Mouse (Mus musculus) CH12.LX (cell line): ENCODE measurements at regions not wholly inside any gene's neighbourhood (a gene's known extent, or its start where the extent isn't known, plus 50 kb on each side); places are given as distances from the start of the nearest gene placed in this dataset.

ENCODE experiments used
- CTCF ChIP-seq, 2 experiments: IDR thresholded peaks in 1 of 2; conservative IDR thresholded peaks in 1 of 2; 2 replicates each; pipeline ENCODE4 v1.5.1; 2011 to 2012; ENCODE audit warnings: low read depth in 2 of 2, low read length in 2 of 2, improper control_type of control experiment in 1 of 2, inconsistent platforms in 1 of 2, mild to moderate bottlenecking in 1 of 2, moderate library complexity in 1 of 2
- EP300 ChIP-seq: IDR thresholded peaks from 2 replicates; pipeline ENCODE4 v1.6.1; 2011; ENCODE audit warnings: low read length, improper control_type of control experiment
- MAFK ChIP-seq: IDR thresholded peaks from 2 replicates; pipeline ENCODE4 v1.6.1; 2011; ENCODE audit warnings: low read length, improper control_type of control experiment; ENCODE audit not compliant: insufficient replicate concordance
- MAX ChIP-seq: IDR thresholded peaks from 2 replicates; pipeline ENCODE4 v1.6.1; 2011; ENCODE audit warnings: low read length, improper control_type of control experiment
- MYC ChIP-seq: IDR thresholded peaks from 2 replicates; pipeline ENCODE4 v1.6.1; 2011; ENCODE audit warnings: low read depth, mild to moderate bottlenecking, improper control_type of control experiment, low read length
- POLR2A ChIP-seq: IDR thresholded peaks from 2 replicates; pipeline ENCODE4 v1.6.1; 2011; ENCODE audit warnings: low read depth, mild to moderate bottlenecking, improper control_type of control experiment, low read length
- SIN3A ChIP-seq: IDR thresholded peaks from 2 replicates; pipeline ENCODE4 v1.6.1; 2012; ENCODE audit warnings: low read length, improper control_type of control experiment, inconsistent platforms
- ZNF384 ChIP-seq: IDR thresholded peaks from 2 replicates; pipeline ENCODE4 v1.6.1; 2012; ENCODE audit warnings: low read depth, low read length, improper control_type of control experiment, inconsistent platforms

DNA sequence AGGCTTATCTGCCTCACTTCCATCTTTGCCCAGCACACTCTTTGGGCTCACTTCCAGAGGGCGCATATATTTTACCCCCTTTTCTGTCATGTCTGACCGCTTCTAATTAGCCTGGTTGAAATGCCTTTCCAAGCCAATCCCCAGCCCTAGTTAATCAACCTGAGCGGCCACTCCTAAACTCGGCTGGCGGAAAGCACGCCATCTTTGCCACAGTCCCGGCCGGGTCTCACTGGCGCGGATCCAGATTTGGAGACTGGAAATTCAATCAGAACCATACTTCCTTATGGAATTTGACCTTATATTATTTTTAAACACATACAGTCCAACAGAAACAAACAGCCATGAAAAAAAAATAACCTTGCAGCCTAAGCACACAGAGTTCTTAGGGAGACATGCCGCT lies 94.2 kb downstream of the Tbx4 start:
- TF ChIP-seq POLR2A: no peak
- no peak for TF ChIP-seq CTCF (conservative IDR thresholded peaks at IDR 0.05 in 1 of 2, IDR thresholded peaks at IDR 0.05 in 1 of 2; ENCODE audit: low read depth in 2 of 2, low read length in 2 of 2)
- TF ChIP-seq MAFK: no peak
- TF ChIP-seq ZNF384: no peak
- TF ChIP-seq SIN3A: no peak
- no peak for TF ChIP-seq MYC
- no peak for TF ChIP-seq MAX
- TF ChIP-seq EP300: no peak
